Mouse (Mus musculus) midbrain, embryonic 13.5 days (tissue): ENCODE results near the gene Marcksl1. TPM values are rescaled to one million over a fixed set of nuclear protein-coding genes. Genes with fewer than 3 reads are reported as not detected.
A peak's percentile ranks its signal among the peaks of the same experiment; 100 is the strongest.

ENCODE experiments used
- ATAC-seq: fragments of 200-750 bp; cut with Nextera tagmentation; 2 replicates; pipeline ENCODE4 v1.8.0; 2017; ENCODE audit warnings: mild to moderate bottlenecking, moderate TSS enrichment, moderate library complexity
- H3K27ac ChIP-seq: fragments of 300-500 bp; sonication (generic); 2 replicates; pipeline ENCODE4 v1.5.1; 2015; ENCODE audit warnings: inconsistent platforms, mild to moderate bottlenecking, moderate library complexity
- H3K27me3 ChIP-seq: fragments of 300-500 bp; sonication (generic); 2 replicates; pipeline ENCODE4 v1.6.1; 2015; ENCODE audit warnings: mild to moderate bottlenecking, inconsistent platforms
- H3K36me3 ChIP-seq: fragments of 300-500 bp; sonication (generic); 2 replicates; pipeline ENCODE4 v1.6.1; 2015; ENCODE audit warnings: mild to moderate bottlenecking, inconsistent platforms
- H3K4me1 ChIP-seq: fragments of 300-500 bp; sonication (generic); replicated peaks from 2 replicates; pipeline ENCODE4 v1.6.1; 2015; ENCODE audit warnings: inconsistent platforms
- H3K4me2 ChIP-seq: fragments of 300-500 bp; sonication (generic); replicated peaks from 2 replicates; pipeline ENCODE4 v1.6.1; 2015; ENCODE audit warnings: moderate library complexity, mild to moderate bottlenecking, inconsistent platforms
- H3K4me3 ChIP-seq: fragments of 300-500 bp; sonication (generic); replicated peaks from 2 replicates; pipeline ENCODE4 v1.5.1; 2015; ENCODE audit warnings: mild to moderate bottlenecking, inconsistent platforms
- H3K9ac ChIP-seq: fragments of 300-500 bp; sonication (generic); replicated peaks from 2 replicates; pipeline ENCODE4 v1.6.1; 2015; ENCODE audit warnings: mild to moderate bottlenecking, inconsistent platforms
- H3K9me3 ChIP-seq: fragments of 300-500 bp; sonication (generic); 2 replicates; pipeline ENCODE4 v1.6.1; 2016; ENCODE audit warnings: mild to moderate bottlenecking, inconsistent platforms
- WGBS: fragments of 180-500 bp; shearing (Covaris S2); methylation state at CpG from one replicate; pipeline ENCODE4 v1.1.7; 2015; 5-methylcytosine and 5-hydroxymethylcytosine counted together
- polyA plus RNA-seq: library from polyadenylated mRNA; unstranded; fragments of >200 nt; fragmentation: Nextera tagmentation; extraction: Ambion mirVana; gene quantifications from 2 replicates; pipeline ENCODE4 v1.2.1, GENCODE M21; 2015

The Marcksl1 gene
- polyA plus RNA-seq, result 1,749 and 1,885 TPM in 2 replicates

- Histone ChIP-seq H3K4me3 (peak within 1 kb of the TSS; percentile 94), H3K4me1 (peaks cover 60% of the 10 kb centered on the region), H3K27ac (peak within 1 kb of the TSS; percentile 100), H3K27me3 (no peaks in the 10 kb centered on the region), H3K36me3 (peaks cover 33% of the 10 kb centered on the region), H3K9me3 (no peaks in the 10 kb centered on the region), H3K4me2 (peak within 1 kb of the TSS; percentile 97), H3K9ac (peak within 1 kb of the TSS; percentile 99)
- 7% methylated on average over 38 of the region's 47 CpGs for WGBS
- peak; percentile 84 for ATAC-seq
These were observed at the start of gene Marcksl1 for GRCm38 (mm10) chr4:129513086-129513767. TSS of gene Marcksl1 (plus strand) at chr4:129513581.

- ATAC-seq, result no peak
- Histone ChIP-seq H3K36me3 (peaks cover 58% of the 10 kb centered on the region), H3K27ac (no peak overlapping the region), H3K27me3 (no peaks in the 10 kb centered on the region), H3K4me1 (peaks cover 13% of the 10 kb centered on the region), H3K4me3 (no peak overlapping the region), H3K4me2 (no peak overlapping the region), H3K9ac (no peak overlapping the region), H3K9me3 (no peaks in the 10 kb centered on the region)
- WGBS, result 84% methylated on average over 4 of the region's 4 CpGs
These were observed 49.0 kb upstream of the Marcksl1 start for GRCm38 (mm10) chr4:129464286-129464815.

DNA sequence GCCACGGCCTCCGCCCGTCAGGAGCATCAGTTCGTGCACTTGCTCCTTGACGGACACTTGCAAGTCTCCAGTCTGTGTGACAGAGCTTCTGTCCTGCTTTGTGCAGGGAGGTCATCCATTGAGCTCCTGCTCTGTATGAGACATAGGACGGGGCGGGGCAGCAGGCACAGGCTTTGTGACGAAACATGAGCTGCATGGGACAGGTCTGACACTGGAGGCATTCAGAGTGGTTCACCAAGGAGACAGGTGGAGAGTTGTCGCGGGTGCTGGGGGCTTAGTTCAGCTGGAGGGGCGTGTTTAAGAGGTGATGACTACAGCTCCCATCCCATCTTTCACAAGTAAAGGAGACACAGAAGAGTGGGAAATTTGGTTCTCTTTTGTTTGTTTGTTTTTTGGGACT, 37.3 kb upstream of the Marcksl1 start:
- 91% methylated on average over 11 of the region's 11 CpGs for WGBS
- Histone ChIP-seq H3K27ac (no peak overlapping the region), H3K4me1 (no peaks in the 10 kb centered on the region), H3K4me3 (no peak overlapping the region), H3K36me3 (peaks cover 91% of the 10 kb centered on the region), H3K27me3 (no peaks in the 10 kb centered on the region), H3K9ac (no peak overlapping the region), H3K9me3 (no peaks in the 10 kb centered on the region), H3K4me2 (no peak overlapping the region)
- ATAC-seq, result no peak

GRCm38 (mm10) chr4:129479863-129480262, 33.5 kb upstream of the Marcksl1 start:
- H3K36me3 ChIP-seq, result peaks cover 92% of the 10 kb centered on the region
- H3K9me3 ChIP-seq, result no peaks in the 10 kb centered on the region
- H3K27me3 ChIP-seq, result no peaks in the 10 kb centered on the region
- H3K9ac ChIP-seq, result no peak overlapping the region
- ATAC-seq, result no peak
- H3K27ac ChIP-seq, result no peak overlapping the region
- WGBS, result 89% methylated on average over 3 of the region's 3 CpGs
- no peaks in the 10 kb centered on the region for H3K4me1 ChIP-seq
- no peak overlapping the region for H3K4me3 ChIP-seq
- no peak overlapping the region for H3K4me2 ChIP-seq

- peaks cover 93% of the 10 kb centered on the region for H3K36me3 ChIP-seq
- 90% methylated on average over 1 of the region's 1 CpGs for WGBS
- H3K4me2 ChIP-seq, result no peak overlapping the region
- H3K27me3 ChIP-seq, result no peaks in the 10 kb centered on the region
- ATAC-seq, result no peak
- no peaks in the 10 kb centered on the region for H3K9me3 ChIP-seq
- no peaks in the 10 kb centered on the region for H3K4me1 ChIP-seq
- no peak overlapping the region for H3K4me3 ChIP-seq
- no peak overlapping the region for H3K27ac ChIP-seq
- H3K9ac ChIP-seq, result no peak overlapping the region
These were observed 32.3 kb upstream of the Marcksl1 start for GRCm38 (mm10) chr4:129481090-129481489.

DNA sequence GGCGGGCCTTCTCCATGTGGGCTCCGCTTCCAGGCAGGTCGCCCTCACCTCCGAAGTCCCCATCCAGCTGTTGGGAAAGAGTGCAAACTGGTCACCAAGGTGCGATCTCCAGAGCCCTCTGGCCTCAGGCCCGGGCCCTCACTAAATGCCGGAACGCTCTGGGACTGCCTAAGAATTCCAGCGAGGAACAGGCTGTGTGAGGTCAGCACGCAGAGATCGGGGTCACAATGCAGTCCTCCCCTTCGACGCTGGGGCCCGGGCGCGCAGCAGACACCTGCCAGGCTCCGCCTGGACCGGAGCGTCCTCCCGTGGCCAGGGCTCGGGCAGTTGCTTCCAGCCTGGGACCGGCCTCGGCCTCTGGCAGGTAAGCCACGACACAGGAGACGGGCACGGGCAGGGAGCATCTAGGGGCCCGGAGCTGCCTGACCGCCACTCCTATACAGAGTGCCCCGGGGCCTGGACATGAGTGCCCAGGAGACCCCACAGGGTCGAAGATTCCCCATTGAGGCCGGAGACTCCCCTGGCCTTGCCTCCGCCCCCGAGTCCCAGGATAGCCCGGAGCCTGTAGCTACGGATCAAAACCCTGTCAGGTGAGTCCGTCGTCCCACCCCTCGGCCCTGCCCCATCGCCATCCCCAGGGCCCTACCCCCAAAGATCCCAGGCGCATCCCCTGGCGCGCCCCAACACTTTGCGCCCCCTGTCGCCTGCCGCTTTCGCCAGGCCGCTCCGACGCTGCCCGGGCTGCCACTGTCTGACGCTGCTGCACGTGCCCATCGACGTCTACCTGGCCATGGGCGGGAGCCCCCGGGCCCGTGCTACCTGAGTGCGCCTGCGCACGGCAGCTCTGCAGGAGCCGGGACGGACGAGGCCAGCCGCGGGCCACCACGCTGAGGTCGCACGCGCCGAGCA, 22.2 kb upstream of the Marcksl1 start, which contains the start of the genes Tssk3 and Fam229a:
Gene Tssk3, minus strand, starts transcription at position 51 of the 909 bp plus-strand sequence.
Gene Fam229a, plus strand, starts transcription at position 219 of the 909 bp plus-strand sequence.
- Histone ChIP-seq H3K36me3 (peaks cover 32% of the 10 kb centered on the region), H3K4me1 (peaks cover 25% of the 10 kb centered on the region), H3K4me3 (peak within 1 kb of the TSS; percentile 35), H3K27me3 (peaks cover 36% of the 10 kb centered on the region), H3K4me2 (peak within 1 kb of the TSS; percentile 61), H3K9me3 (no peaks in the 10 kb centered on the region), H3K9ac (peak within 1 kb of the TSS; percentile 53), H3K27ac (no peak within 1 kb of the TSS)
- 3% methylated on average over 67 of the region's 70 CpGs for WGBS
- ATAC-seq, result peak; percentile 58

- WGBS, result 63% methylated on average over 7 of the region's 7 CpGs
- Histone ChIP-seq H3K4me1 (peaks cover 34% of the 10 kb centered on the region), H3K36me3 (no peaks in the 10 kb centered on the region), H3K4me3 (no peak overlapping the region), H3K27me3 (peaks cover 31% of the 10 kb centered on the region), H3K9ac (no peak overlapping the region), H3K27ac (no peak overlapping the region), H3K9me3 (no peaks in the 10 kb centered on the region), H3K4me2 (no peak overlapping the region)
- ATAC-seq, result no peak
These were observed 18.7 kb upstream of the Marcksl1 start for GRCm38 (mm10) chr4:129494681-129495080.

DNA sequence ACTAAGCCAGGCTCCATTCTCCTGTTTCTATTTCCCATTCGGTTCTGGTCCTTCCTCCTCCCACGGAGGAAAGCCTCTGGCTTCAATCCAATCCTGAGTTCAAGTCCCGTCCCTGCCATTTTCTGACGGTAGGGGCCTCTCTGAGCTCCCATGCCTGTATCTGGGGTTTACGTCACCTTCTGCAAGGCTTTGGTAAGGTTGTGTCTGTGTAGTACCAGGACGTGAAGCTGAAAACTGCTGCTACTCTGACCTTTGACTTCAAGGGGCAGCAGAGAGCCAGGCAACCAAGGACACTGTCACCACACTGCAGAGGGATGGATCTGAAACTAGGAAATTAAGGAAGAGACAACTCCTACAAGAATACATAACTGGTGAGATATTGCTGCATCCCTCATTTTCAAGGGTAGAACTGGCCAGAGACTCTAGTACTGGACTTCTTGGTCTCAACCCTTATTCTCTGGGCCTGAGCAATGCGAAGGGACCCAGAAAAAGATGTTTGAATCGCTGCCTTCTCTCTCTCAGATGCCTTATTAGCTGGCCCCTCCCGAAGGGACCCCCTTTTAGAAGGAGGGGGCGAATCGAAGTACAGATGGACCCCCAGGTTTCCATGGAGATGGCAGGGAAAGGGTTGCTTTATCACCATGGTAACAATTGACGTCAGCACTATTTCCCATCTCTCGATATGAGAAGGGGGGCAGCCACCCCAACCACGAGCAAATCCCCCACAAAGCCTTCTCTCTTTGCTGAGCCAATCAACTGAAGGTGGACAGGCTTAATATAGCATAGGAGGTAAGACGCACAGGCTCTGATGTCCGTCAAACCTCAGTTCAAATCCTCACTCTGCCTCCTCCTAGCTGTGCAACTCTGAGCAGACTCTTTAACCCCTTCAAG, 17.5 kb upstream of the Marcksl1 start:
- Histone ChIP-seq H3K9ac (peak overlapping the region; percentile 17; the same call in 1 of the 2 replicates), H3K27ac (peak overlapping the region; percentile 64), H3K4me1 (peaks cover 33% of the 10 kb centered on the region), H3K27me3 (peaks cover 22% of the 10 kb centered on the region), H3K4me3 (peak overlapping the region; percentile 16; the same call in 1 of the 2 replicates), H3K4me2 (peak overlapping the region; percentile 33), H3K9me3 (no peaks in the 10 kb centered on the region), H3K36me3 (no peaks in the 10 kb centered on the region)
- WGBS, result 15% methylated on average over 16 of the region's 16 CpGs
- peak; percentile 49 for ATAC-seq

GRCm38 (mm10) chr4:129496631-129497030, 16.8 kb upstream of the Marcksl1 start:
- peak overlapping the region; percentile 16; the same call in 1 of the 2 replicates for H3K4me3 ChIP-seq
- no peak for ATAC-seq

DNA sequence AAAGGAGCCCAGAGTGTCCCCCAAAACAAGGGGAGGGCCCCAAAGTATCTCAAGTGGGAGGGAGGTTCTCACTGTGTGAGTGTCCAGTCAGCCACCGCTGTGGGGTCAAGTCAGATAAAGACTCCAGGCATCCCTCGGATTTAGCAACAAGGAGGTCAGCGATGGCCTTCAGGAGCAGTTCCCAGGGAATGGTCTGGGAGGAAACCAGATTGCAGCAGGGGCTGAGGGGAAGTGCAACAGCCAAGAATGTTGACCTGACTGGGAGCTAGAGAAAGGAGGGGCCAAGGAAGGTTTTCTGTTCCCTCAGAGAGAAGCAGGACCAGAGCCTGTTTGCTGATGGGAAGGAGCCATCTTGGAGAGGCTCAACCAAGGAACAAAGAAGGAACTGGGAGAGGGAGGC, 14.4 kb upstream of the Marcksl1 start:
- Histone ChIP-seq H3K9me3 (no peaks in the 10 kb centered on the region), H3K27me3 (no peaks in the 10 kb centered on the region), H3K4me2 (no peak overlapping the region), H3K4me3 (no peak overlapping the region), H3K9ac (no peak overlapping the region), H3K27ac (no peak overlapping the region), H3K4me1 (peaks cover 28% of the 10 kb centered on the region), H3K36me3 (no peaks in the 10 kb centered on the region)
- ATAC-seq, result no peak
- WGBS, result 84% methylated on average over 3 of the region's 3 CpGs

More at GRCm38 (mm10) chr4:129496631-129497030, 16.8 kb upstream of the Marcksl1 start:
- peak overlapping the region; percentile 64 for H3K27ac ChIP-seq
- no peaks in the 10 kb centered on the region for H3K36me3 ChIP-seq
- peaks cover 32% of the 10 kb centered on the region for H3K4me1 ChIP-seq
- peaks cover 14% of the 10 kb centered on the region for H3K27me3 ChIP-seq
- peak overlapping the region; percentile 17; the same call in 1 of the 2 replicates for H3K9ac ChIP-seq
- WGBS, result 45% methylated on average over 6 of the region's 6 CpGs
- peak overlapping the region; percentile 33 for H3K4me2 ChIP-seq
- H3K9me3 ChIP-seq, result no peaks in the 10 kb centered on the region

- peak overlapping the region; percentile 54; the same call in 1 of the 2 replicates for H3K4me3 ChIP-seq
- 78% methylated on average over 8 of the region's 8 CpGs for WGBS
These were observed 13.4 kb upstream of the Marcksl1 start for GRCm38 (mm10) chr4:129500017-129500416.

More at GRCm38 (mm10) chr4:129500017-129500416, 13.4 kb upstream of the Marcksl1 start:
- no peak for ATAC-seq
- H3K9ac ChIP-seq, result no peak overlapping the region
- H3K27ac ChIP-seq, result no peak overlapping the region
- no peaks in the 10 kb centered on the region for H3K9me3 ChIP-seq
- peaks cover 28% of the 10 kb centered on the region for H3K4me1 ChIP-seq
- H3K36me3 ChIP-seq, result no peaks in the 10 kb centered on the region
- no peaks in the 10 kb centered on the region for H3K27me3 ChIP-seq
- H3K4me2 ChIP-seq, result peak overlapping the region; percentile 84
